Mouse (Mus musculus): ENCODE results near the gene Tlr8. TPM values are rescaled to one million over a fixed set of nuclear protein-coding genes. Genes with fewer than 3 reads are reported as not detected.
"Not testable (repeated sequence)": the region's sequence is repeated elsewhere in the genome, so short reads cannot be mapped to it uniquely, and the experiment has no call there.

The Tlr8 gene
- total RNA-seq (2014; rRNA removed) (3.1 and 3.6 TPM in 2 replicates), polyA plus RNA-seq (2012; rRNA removed) (0.09 and 0.10 TPM in 2 replicates)

GRCm38 (mm10) chrX:167264086-167264485 lies at the start of gene Tlr8:
Tlr8 (minus strand) TSS chrX:167264329.
- TF ChIP-seq CTCF (IDR thresholded peaks at IDR 0.05; ENCODE audit: low read depth, low read length) (no peak), POLR2A (IDR thresholded peaks at IDR 0.05; ENCODE audit: extremely low read depth, insufficient read depth, low read length) (no peak)
- WGBS = 58% methylated on average over 4 of the region's 4 CpGs
- DNase-seq (ENCODE audit: extremely low read depth, low read depth, low spot score) = peak; percentile 13

GRCm38 (mm10) chrX:167302061-167302460 lies 37.9 kb upstream of the Tlr8 start:
- H3K4me3 ChIP-seq (ENCODE audit: insufficient read depth, low read depth, low read length); H3K36me3 ChIP-seq (ENCODE audit: control insufficient read depth, insufficient read depth, low read length); H3K27me3 ChIP-seq (ENCODE audit: control insufficient read depth, insufficient read depth, low read length); H3K79me2 ChIP-seq (ENCODE audit: control insufficient read depth, insufficient read depth, low read length); DNase-seq (ENCODE audit: extremely low read depth, low read depth, low spot score); H3K4me1 ChIP-seq (ENCODE audit: control insufficient read depth, insufficient read depth, low read length); H3K27ac ChIP-seq (replicated peaks; ENCODE audit: insufficient read depth, low read depth, low read length); H3K9ac ChIP-seq (ENCODE audit: low read depth, low read length): not testable (repeated sequence)
- WGBS = 80% methylated on average over 1 of the region's 1 CpGs

More at GRCm38 (mm10) chrX:167264086-167264485, at the start of gene Tlr8:
- no peak within 1 kb of the TSS for H3K27ac ChIP-seq (replicated peaks; ENCODE audit: insufficient read depth, low read depth, low read length)
- no peak within 1 kb of the TSS for H3K4me3 ChIP-seq (ENCODE audit: insufficient read depth, low read depth, low read length)
- H3K27me3 ChIP-seq (ENCODE audit: control insufficient read depth, insufficient read depth, low read length) = no peaks in the 10 kb centered on the region
- H3K9ac ChIP-seq (ENCODE audit: low read depth, low read length) = no peak within 1 kb of the TSS
- H3K79me2 ChIP-seq (ENCODE audit: control insufficient read depth, insufficient read depth, low read length) = no peaks in the 10 kb centered on the region
- no peaks in the 10 kb centered on the region for H3K36me3 ChIP-seq (ENCODE audit: control insufficient read depth, insufficient read depth, low read length)
- H3K4me1 ChIP-seq (ENCODE audit: control insufficient read depth, insufficient read depth, low read length) = no peaks in the 10 kb centered on the region

GRCm38 (mm10) chrX:167276953-167277352 lies 12.8 kb upstream of the Tlr8 start:
- peak; percentile 14 for DNase-seq (ENCODE audit: extremely low read depth, low read depth, low spot score)
- Histone ChIP-seq H3K27me3 (ENCODE audit: control insufficient read depth, insufficient read depth, low read length) (no peaks in the 10 kb centered on the region), H3K27ac (replicated peaks; ENCODE audit: insufficient read depth, low read depth, low read length) (no peak overlapping the region), H3K79me2 (ENCODE audit: control insufficient read depth, insufficient read depth, low read length) (no peaks in the 10 kb centered on the region), H3K9ac (ENCODE audit: low read depth, low read length) (no peak overlapping the region), H3K36me3 (ENCODE audit: control insufficient read depth, insufficient read depth, low read length) (no peaks in the 10 kb centered on the region), H3K4me1 (ENCODE audit: control insufficient read depth, insufficient read depth, low read length) (no peaks in the 10 kb centered on the region), H3K4me3 (ENCODE audit: insufficient read depth, low read depth, low read length) (no peak overlapping the region)
- WGBS = 17% methylated on average over 9 of the region's 9 CpGs
- TF ChIP-seq POLR2A (IDR thresholded peaks at IDR 0.05; ENCODE audit: extremely low read depth, insufficient read depth, low read length) (no peak), CTCF (IDR thresholded peaks at IDR 0.05; ENCODE audit: low read depth, low read length) (peak; percentile 76)

- no peak for DNase-seq (ENCODE audit: extremely low read depth, low read depth, low spot score)
Observed at GRCm38 (mm10) chrX:167276551-167276950, 12.4 kb upstream of the Tlr8 start.

DNA sequence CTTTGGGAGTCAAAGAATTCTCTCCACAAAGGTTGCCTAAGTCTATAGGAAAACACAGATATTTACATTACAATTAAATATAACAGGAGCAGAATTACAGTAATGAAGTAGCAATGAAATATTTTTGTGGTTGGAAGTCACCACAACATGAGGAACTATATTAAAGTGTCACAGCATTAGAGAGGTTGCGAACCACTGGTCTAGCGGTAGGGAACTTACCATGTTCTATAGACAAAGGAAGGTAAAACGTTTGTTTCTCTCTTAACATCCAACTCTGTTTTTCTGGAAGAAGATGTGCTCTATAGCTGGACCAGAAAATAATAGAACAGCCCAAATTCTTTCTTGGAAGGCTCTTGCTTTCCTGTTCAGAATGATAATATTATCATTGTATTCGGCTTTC lies 599 bp downstream of the Tlr8 start:
- no peak for DNase-seq (ENCODE audit: extremely low read depth, low read depth, low spot score)
- Histone ChIP-seq H3K36me3 (ENCODE audit: control insufficient read depth, insufficient read depth, low read length) (no peaks in the 10 kb centered on the region), H3K4me3 (ENCODE audit: insufficient read depth, low read depth, low read length) (no peak overlapping the region), H3K27ac (replicated peaks; ENCODE audit: insufficient read depth, low read depth, low read length) (no peak overlapping the region), H3K9ac (ENCODE audit: low read depth, low read length) (no peak overlapping the region), H3K79me2 (ENCODE audit: control insufficient read depth, insufficient read depth, low read length) (no peaks in the 10 kb centered on the region), H3K4me1 (ENCODE audit: control insufficient read depth, insufficient read depth, low read length) (no peaks in the 10 kb centered on the region), H3K27me3 (ENCODE audit: control insufficient read depth, insufficient read depth, low read length) (no peaks in the 10 kb centered on the region)
- WGBS = 64% methylated on average over 4 of the region's 4 CpGs
- TF ChIP-seq CTCF (IDR thresholded peaks at IDR 0.05; ENCODE audit: low read depth, low read length) = no peak

More at GRCm38 (mm10) chrX:167276551-167276950, 12.4 kb upstream of the Tlr8 start:
- WGBS = 44% methylated on average over 10 of the region's 10 CpGs
- no peak overlapping the region for H3K4me3 ChIP-seq (ENCODE audit: insufficient read depth, low read depth, low read length)
- TF ChIP-seq CTCF (IDR thresholded peaks at IDR 0.05; ENCODE audit: low read depth, low read length) (no peak), POLR2A (IDR thresholded peaks at IDR 0.05; ENCODE audit: extremely low read depth, insufficient read depth, low read length) (no peak)
- H3K4me1 ChIP-seq (ENCODE audit: control insufficient read depth, insufficient read depth, low read length) = no peaks in the 10 kb centered on the region
- H3K9ac ChIP-seq (ENCODE audit: low read depth, low read length) = no peak overlapping the region
- H3K27me3 ChIP-seq (ENCODE audit: control insufficient read depth, insufficient read depth, low read length) = no peaks in the 10 kb centered on the region
- H3K27ac ChIP-seq (replicated peaks; ENCODE audit: insufficient read depth, low read depth, low read length) = no peak overlapping the region
- H3K79me2 ChIP-seq (ENCODE audit: control insufficient read depth, insufficient read depth, low read length) = no peaks in the 10 kb centered on the region
- H3K36me3 ChIP-seq (ENCODE audit: control insufficient read depth, insufficient read depth, low read length) = no peaks in the 10 kb centered on the region

DNA sequence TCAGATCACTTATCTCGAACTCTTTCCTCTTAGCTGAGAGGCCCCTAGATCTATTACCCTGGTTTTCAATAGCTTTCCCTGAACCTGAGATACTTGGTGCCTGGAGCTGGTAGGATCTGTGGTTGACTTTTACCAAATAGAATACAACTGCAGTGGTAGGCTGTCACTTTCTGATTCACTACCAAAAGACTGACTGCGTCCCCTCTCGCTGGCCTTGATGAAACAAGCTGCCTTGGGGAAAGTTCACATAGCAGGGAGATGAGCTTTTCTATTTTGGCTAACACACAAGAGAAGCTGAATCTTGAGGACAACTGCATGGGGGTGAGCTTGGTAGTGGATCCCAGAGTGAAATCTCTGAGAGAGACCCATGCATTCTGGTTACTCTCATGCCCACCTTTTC lies 22.4 kb downstream of the Tlr8 start:
- 95% methylated on average over 3 of the region's 3 CpGs for WGBS
- H3K36me3 ChIP-seq (ENCODE audit: control insufficient read depth, insufficient read depth, low read length) = no peaks in the 10 kb centered on the region
- H3K27me3 ChIP-seq (ENCODE audit: control insufficient read depth, insufficient read depth, low read length) = no peaks in the 10 kb centered on the region
- TF ChIP-seq CTCF (IDR thresholded peaks at IDR 0.05; ENCODE audit: low read depth, low read length) = no peak
- no peak overlapping the region for H3K27ac ChIP-seq (replicated peaks; ENCODE audit: insufficient read depth, low read depth, low read length)
- H3K9ac ChIP-seq (ENCODE audit: low read depth, low read length) = no peak overlapping the region
- no peaks in the 10 kb centered on the region for H3K4me1 ChIP-seq (ENCODE audit: control insufficient read depth, insufficient read depth, low read length)
- H3K79me2 ChIP-seq (ENCODE audit: control insufficient read depth, insufficient read depth, low read length) = no peaks in the 10 kb centered on the region
- no peak overlapping the region for H3K4me3 ChIP-seq (ENCODE audit: insufficient read depth, low read depth, low read length)
- DNase-seq (ENCODE audit: extremely low read depth, low read depth, low spot score) = no peak

Data from liver, adult 2 months (tissue).